Mouse (Mus musculus) common myeloid progenitor, adult 5-6 weeks (primary cell): ENCODE results near the gene Ly6g6c. TPM values are rescaled to one million over a fixed set of nuclear protein-coding genes. Genes with fewer than 3 reads are reported as not detected.

Source experiments
- ATAC-seq: replicated peaks from 2 replicates; pipeline ENCODE4 v1.8.0; 2016; ENCODE audit warnings: low read depth, mild to moderate bottlenecking, moderate TSS enrichment, inconsistent platforms; ENCODE audit not compliant: poor library complexity, severe bottlenecking
- total RNA-seq: library from RNA; stranded (forward); fragments of 200-1000, 187-1606 nt; gene quantifications from 2 replicates; pipeline ENCODE4 v1.2.3, GENCODE M21; 2017

The Ly6g6c gene
- not detected in 2 replicates for total RNA-seq

GRCm38 (mm10) chr17:35064951-35065947 lies at the start of gene Ly6g6c:
Gene Ly6g6c, plus strand, starts transcription at chr17:35065388.
- ATAC-seq: peak; percentile 37

GRCm38 (mm10) chr17:35016376-35016775 lies 48.8 kb upstream of the Ly6g6c start, which contains the start of gene Vwa7:
Gene Vwa7, plus strand, starts transcription at chr17:35016579.
- ATAC-seq: peak; percentile 31; the same call in 1 of the 2 replicates

- ATAC-seq: no peak
Measured at GRCm38 (mm10) chr17:35016791-35017705, 48.1 kb upstream of the Ly6g6c start.

- ATAC-seq: no peak
Measured at GRCm38 (mm10) chr17:35017706-35018030, 47.5 kb upstream of the Ly6g6c start.

GRCm38 (mm10) chr17:35018171-35018570 lies 47.0 kb upstream of the Ly6g6c start:
- no peak for ATAC-seq

GRCm38 (mm10) chr17:35019894-35020293 lies 45.3 kb upstream of the Ly6g6c start:
- no peak for ATAC-seq

GRCm38 (mm10) chr17:35020551-35020950 lies 44.6 kb upstream of the Ly6g6c start:
- ATAC-seq: no peak

- ATAC-seq: peak; percentile 53
Measured at GRCm38 (mm10) chr17:35021163-35021808, 43.9 kb upstream of the Ly6g6c start.

- peak; percentile 67 for ATAC-seq
Measured at GRCm38 (mm10) chr17:35021842-35022477, 43.2 kb upstream of the Ly6g6c start.

- no peak for ATAC-seq
Measured at GRCm38 (mm10) chr17:35022541-35023060, 42.6 kb upstream of the Ly6g6c start.

- ATAC-seq: no peak
Measured at GRCm38 (mm10) chr17:35023221-35023620, 42.0 kb upstream of the Ly6g6c start.

- ATAC-seq: 0 out of 2 replicates have a peak, but pooled peaks have one; percentile 12
Measured at GRCm38 (mm10) chr17:35023756-35024155, 41.4 kb upstream of the Ly6g6c start.

GRCm38 (mm10) chr17:35024261-35024660 lies 40.9 kb upstream of the Ly6g6c start:
- ATAC-seq: no peak

- no peak for ATAC-seq
Measured at GRCm38 (mm10) chr17:35024691-35025488, 40.3 kb upstream of the Ly6g6c start.

- no peak for ATAC-seq
Measured at GRCm38 (mm10) chr17:35026206-35026605, 39.0 kb upstream of the Ly6g6c start.

GRCm38 (mm10) chr17:35027277-35028068 lies 37.7 kb upstream of the Ly6g6c start, which contains the start of gene Sapcd1:
Gene Sapcd1, minus strand, starts transcription at chr17:35028016.
- ATAC-seq: no peak

GRCm38 (mm10) chr17:35028315-35028714 lies 36.9 kb upstream of the Ly6g6c start:
- ATAC-seq: no peak
